Mouse (Mus musculus): ENCODE data around the gene Fyn. TPM values are rescaled to one million over a fixed set of nuclear protein-coding genes. Genes with fewer than 3 reads are reported as not detected.
A peak's percentile ranks its signal among the peaks of the same experiment; 100 is the strongest.

Gene Fyn
- total RNA-seq (2014; rRNA removed; ENCODE audit: low replicate concordance) (24.1 and 34.3 TPM in 2 replicates), polyA plus RNA-seq (2015; fragmentation: Nextera tagmentation; extraction: Ambion mirVana) (10.3 and 10.8 TPM in 2 replicates)

DNA sequence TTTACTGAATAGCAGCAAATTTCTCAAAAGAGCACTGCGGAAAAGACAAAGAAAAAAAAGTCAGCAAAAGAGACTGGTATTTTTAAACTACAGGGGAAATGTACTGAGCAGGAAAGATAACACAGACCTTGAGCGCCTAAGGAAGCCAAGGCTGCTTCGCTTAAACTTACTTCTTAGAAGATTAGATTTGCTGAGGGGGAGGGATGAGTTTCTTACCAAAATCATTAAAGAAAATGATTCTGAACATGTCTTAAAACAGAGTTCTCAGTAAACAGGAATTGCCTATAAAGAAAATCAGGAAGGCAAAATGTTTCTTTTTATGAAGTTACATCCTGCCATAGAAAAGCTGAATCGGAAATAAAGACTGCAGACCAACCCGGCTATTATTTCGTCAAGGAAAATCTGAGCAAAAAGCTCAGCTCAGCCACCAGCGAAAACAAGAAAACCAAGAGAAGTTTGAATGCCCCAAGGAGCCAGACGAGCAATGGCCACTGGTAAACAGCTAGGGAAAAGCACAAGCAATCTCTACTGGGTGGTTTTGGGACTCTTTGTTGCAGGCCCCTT is at the start of gene Fyn:
Gene Fyn, plus strand, starts transcription at position 284 of the 564 bp plus-strand sequence.
- Histone ChIP-seq H3K27ac (ENCODE audit: low read depth) (peak within 1 kb of the TSS; percentile 88), H3K4me1 (ENCODE audit: control insufficient read depth, insufficient read depth) (peaks cover 10% of the 10 kb centered on the region), H3K27me3 (ENCODE audit: control insufficient read depth, insufficient read depth, low read length) (no peaks in the 10 kb centered on the region), H3K4me2 (ENCODE audit: low read depth, low read length) (peak within 1 kb of the TSS; percentile 95), H3K9ac (replicated peaks; ENCODE audit: low read depth, low read length) (peak within 1 kb of the TSS; percentile 75), H3K9me3 (replicated peaks; ENCODE audit: control insufficient read depth, low read length) (no peaks in the 10 kb centered on the region), H3K36me3 (replicated peaks; ENCODE audit: control insufficient read depth, insufficient read depth, low read length) (no peaks in the 10 kb centered on the region), H3K4me3 (ENCODE audit: low read depth, low read length) (peak within 1 kb of the TSS; percentile 93)
- 27% methylated on average over 8 of the region's 8 CpGs for WGBS
- DNase-seq (ENCODE audit: low spot score) (no peak), ATAC-seq (ENCODE audit: insufficient read depth, low read depth) (no peak)
- no peak for TF ChIP-seq EP300 (IDR thresholded peaks at IDR 0.05; ENCODE audit: low read depth)
- TF ChIP-seq CTCF (IDR thresholded peaks at IDR 0.05; ENCODE audit: low read depth): no peak

- Histone ChIP-seq H3K27ac (ENCODE audit: low read depth) (no peak overlapping the region; the same call in 1 of the 2 replicates), H3K9me3 (replicated peaks; ENCODE audit: control insufficient read depth, low read length) (no peaks in the 10 kb centered on the region), H3K27me3 (ENCODE audit: control insufficient read depth, insufficient read depth, low read length) (no peaks in the 10 kb centered on the region), H3K36me3 (replicated peaks; ENCODE audit: control insufficient read depth, insufficient read depth, low read length) (no peaks in the 10 kb centered on the region), H3K4me2 (ENCODE audit: low read depth, low read length) (peak overlapping the region; percentile 26; the same call in 1 of the 2 replicates), H3K4me3 (ENCODE audit: low read depth, low read length) (no peak overlapping the region), H3K9ac (replicated peaks; ENCODE audit: low read depth, low read length) (no peak overlapping the region), H3K4me1 (ENCODE audit: control insufficient read depth, insufficient read depth) (peaks cover 19% of the 10 kb centered on the region)
- WGBS: 50% methylated on average over 17 of the region's 17 CpGs
- DNase-seq (ENCODE audit: low spot score): peak; percentile 84
- TF ChIP-seq EP300 (IDR thresholded peaks at IDR 0.05; ENCODE audit: low read depth) (peak; percentile 61; the same call in 1 of the 2 replicates), CTCF (IDR thresholded peaks at IDR 0.05; ENCODE audit: low read depth) (no peak)
- ATAC-seq (ENCODE audit: insufficient read depth, low read depth): peak; percentile 91
Measured at GRCm38 (mm10) chr10:39320798-39321622, 47.6 kb upstream of the Fyn start.

DNA sequence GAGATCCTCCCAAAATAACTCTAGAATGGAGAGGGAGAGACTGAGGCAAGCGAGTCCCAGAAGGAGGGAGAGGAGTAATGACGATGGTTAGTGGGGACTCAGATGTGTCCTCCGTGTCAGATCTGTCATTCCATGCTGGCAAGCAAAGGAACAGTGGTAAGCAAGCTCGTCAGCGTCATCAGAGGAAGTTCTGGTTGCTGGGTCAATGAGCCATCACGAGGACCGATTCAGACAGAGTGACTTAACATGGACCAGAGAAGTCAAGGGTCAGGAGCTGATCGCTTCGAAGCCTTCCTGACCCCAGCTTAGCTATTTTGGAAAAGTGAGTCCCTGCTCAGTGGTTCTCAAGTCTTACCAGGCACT is 47.1 kb upstream of the Fyn start:
- no peaks in the 10 kb centered on the region for H3K9me3 ChIP-seq (replicated peaks; ENCODE audit: control insufficient read depth, low read length)
- H3K27me3 ChIP-seq (ENCODE audit: control insufficient read depth, insufficient read depth, low read length): no peaks in the 10 kb centered on the region
- H3K36me3 ChIP-seq (replicated peaks; ENCODE audit: control insufficient read depth, insufficient read depth, low read length): no peaks in the 10 kb centered on the region
- no peak overlapping the region for H3K4me3 ChIP-seq (ENCODE audit: low read depth, low read length)
- H3K27ac ChIP-seq (ENCODE audit: low read depth): no peak overlapping the region; the same call in 1 of the 2 replicates
- no peak for DNase-seq (ENCODE audit: low spot score)
- peak overlapping the region; percentile 26; the same call in 1 of the 2 replicates for H3K4me2 ChIP-seq (ENCODE audit: low read depth, low read length)
- WGBS: 56% methylated on average over 9 of the region's 9 CpGs
- no peak for ATAC-seq (ENCODE audit: insufficient read depth, low read depth)
- H3K4me1 ChIP-seq (ENCODE audit: control insufficient read depth, insufficient read depth): peaks cover 19% of the 10 kb centered on the region
- no peak overlapping the region for H3K9ac ChIP-seq (replicated peaks; ENCODE audit: low read depth, low read length)
- 0 out of 2 replicates have a peak, but pooled peaks have one; percentile 8 for TF ChIP-seq EP300 (IDR thresholded peaks at IDR 0.05; ENCODE audit: low read depth)
- TF ChIP-seq CTCF (IDR thresholded peaks at IDR 0.05; ENCODE audit: low read depth): no peak

DNA sequence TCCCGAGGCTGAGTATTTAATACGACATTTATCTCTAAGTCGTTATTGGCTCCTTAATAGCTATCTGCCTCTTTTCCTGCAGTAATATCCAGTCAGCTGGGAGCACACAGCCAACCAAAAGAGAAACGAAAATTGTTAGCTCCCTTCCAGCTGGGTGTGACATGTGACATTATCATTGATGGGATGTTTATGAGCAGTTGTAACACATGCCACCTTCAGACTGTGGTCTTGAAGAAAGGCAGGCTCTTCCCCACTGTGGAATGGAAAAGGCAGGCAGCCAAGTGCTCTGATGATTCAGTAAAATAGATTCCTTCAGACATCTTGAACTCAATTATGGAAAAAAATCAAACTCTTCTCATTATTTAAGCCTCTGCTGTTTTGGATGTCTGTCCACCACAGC is 46.5 kb upstream of the Fyn start:
- DNase-seq (ENCODE audit: low spot score): peak; percentile 12
- no peak for ATAC-seq (ENCODE audit: insufficient read depth, low read depth)

DNA sequence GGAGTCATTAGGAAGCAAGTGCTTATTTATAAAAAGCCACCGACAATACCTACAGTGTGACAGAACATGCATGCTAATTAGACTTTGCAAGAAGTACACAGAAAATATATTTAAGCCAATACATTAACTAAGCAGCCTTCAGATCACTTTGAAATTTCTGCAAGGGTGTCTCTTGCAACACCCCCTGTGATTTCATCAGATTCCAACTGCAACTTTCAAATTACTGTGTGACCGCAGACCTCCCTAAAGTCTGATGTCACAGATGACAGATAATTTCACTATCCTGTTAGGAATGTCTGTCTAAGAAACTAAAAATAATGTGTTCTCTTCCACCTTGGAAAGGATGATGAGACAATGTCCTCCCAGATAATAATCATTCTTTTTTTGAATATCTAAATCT is 44.4 kb upstream of the Fyn start:
- 85% methylated on average over 2 of the region's 2 CpGs for WGBS
- no peaks in the 10 kb centered on the region for H3K27me3 ChIP-seq (ENCODE audit: control insufficient read depth, insufficient read depth, low read length)
- ATAC-seq (ENCODE audit: insufficient read depth, low read depth): no peak
- TF ChIP-seq CTCF (IDR thresholded peaks at IDR 0.05; ENCODE audit: low read depth) (no peak), EP300 (IDR thresholded peaks at IDR 0.05; ENCODE audit: low read depth) (no peak)
- no peak overlapping the region for H3K27ac ChIP-seq (ENCODE audit: low read depth)
- H3K4me3 ChIP-seq (ENCODE audit: low read depth, low read length): no peak overlapping the region
- H3K9me3 ChIP-seq (replicated peaks; ENCODE audit: control insufficient read depth, low read length): no peaks in the 10 kb centered on the region
- no peaks in the 10 kb centered on the region for H3K36me3 ChIP-seq (replicated peaks; ENCODE audit: control insufficient read depth, insufficient read depth, low read length)
- H3K4me1 ChIP-seq (ENCODE audit: control insufficient read depth, insufficient read depth): peaks cover 19% of the 10 kb centered on the region
- no peak for DNase-seq (ENCODE audit: low spot score)
- no peak overlapping the region for H3K4me2 ChIP-seq (ENCODE audit: low read depth, low read length)
- no peak overlapping the region for H3K9ac ChIP-seq (replicated peaks; ENCODE audit: low read depth, low read length)

More for the DNA sequence above, 46.5 kb upstream of the Fyn start:
- TF ChIP-seq CTCF (IDR thresholded peaks at IDR 0.05; ENCODE audit: low read depth) (no peak), EP300 (IDR thresholded peaks at IDR 0.05; ENCODE audit: low read depth) (no peak)
- H3K36me3 ChIP-seq (replicated peaks; ENCODE audit: control insufficient read depth, insufficient read depth, low read length): no peaks in the 10 kb centered on the region
- H3K27ac ChIP-seq (ENCODE audit: low read depth): 0 out of 2 replicates have a peak overlapping the region, but pooled peaks have one; percentile 25
- no peak overlapping the region for H3K4me2 ChIP-seq (ENCODE audit: low read depth, low read length)
- 53% methylated on average over 4 of the region's 4 CpGs for WGBS
- no peak overlapping the region for H3K4me3 ChIP-seq (ENCODE audit: low read depth, low read length)
- H3K9ac ChIP-seq (replicated peaks; ENCODE audit: low read depth, low read length): no peak overlapping the region
- H3K9me3 ChIP-seq (replicated peaks; ENCODE audit: control insufficient read depth, low read length): no peaks in the 10 kb centered on the region
- peaks cover 19% of the 10 kb centered on the region for H3K4me1 ChIP-seq (ENCODE audit: control insufficient read depth, insufficient read depth)
- no peaks in the 10 kb centered on the region for H3K27me3 ChIP-seq (ENCODE audit: control insufficient read depth, insufficient read depth, low read length)
